Mouse (Mus musculus) hindbrain, embryonic 11.5 days (tissue): ENCODE data around the gene Farp1. TPM values are rescaled to one million over a fixed set of nuclear protein-coding genes. Genes with fewer than 3 reads are reported as not detected.
"Not testable (repeated sequence)": the region's sequence is repeated elsewhere in the genome, so short reads cannot be mapped to it uniquely, and the experiment has no call there.

Experiments used
- ATAC-seq: fragments of 200-750 bp; cut with Nextera tagmentation; 2 replicates; pipeline ENCODE4 v1.8.0; 2017; ENCODE audit warnings: mild to moderate bottlenecking, moderate TSS enrichment, moderate library complexity; ENCODE audit not compliant: low FRiP score
- DNase-seq: peaks from one replicate; pipeline ENCODE4 v3.0.0-alpha.2; 2015; ENCODE audit warnings: low spot score
- H3K27ac ChIP-seq: fragments of 300-500 bp; sonication (generic); 2 replicates; pipeline ENCODE4 v1.5.1; 2014; ENCODE audit warnings: mild to moderate bottlenecking, low read depth, low read length
- H3K27me3 ChIP-seq: fragments of 300-500 bp; sonication (generic); 2 replicates; pipeline ENCODE4 v1.6.1; 2014; ENCODE audit warnings: mild to moderate bottlenecking, low read length, moderate library complexity, mixed read lengths; ENCODE audit not compliant: control insufficient read depth, insufficient read depth
- H3K36me3 ChIP-seq: fragments of 300-500 bp; sonication (generic); 2 replicates; pipeline ENCODE4 v1.6.1; 2014; ENCODE audit warnings: mild to moderate bottlenecking, low read length, moderate library complexity, mixed read lengths; ENCODE audit not compliant: control insufficient read depth, insufficient read depth
- H3K4me1 ChIP-seq: fragments of 300-500 bp; sonication (generic); replicated peaks from 2 replicates; pipeline ENCODE4 v1.6.1; 2014; ENCODE audit warnings: low read length, mixed read lengths; ENCODE audit not compliant: control insufficient read depth, insufficient read depth
- H3K4me2 ChIP-seq: fragments of 300-500 bp; sonication (generic); replicated peaks from 2 replicates; pipeline ENCODE4 v1.6.1; 2014; ENCODE audit warnings: mild to moderate bottlenecking, low read depth, low read length
- H3K4me3 ChIP-seq: fragments of 300-500 bp; sonication (generic); 2 replicates; pipeline ENCODE4 v1.5.1; 2014; ENCODE audit warnings: low read depth, low read length
- H3K9ac ChIP-seq: fragments of 300-500 bp; sonication (generic); 2 replicates; pipeline ENCODE4 v1.6.1; 2014; ENCODE audit warnings: low read depth, low read length
- H3K9me3 ChIP-seq: fragments of 300-500 bp; sonication (generic); 2 replicates; pipeline ENCODE4 v1.6.1; 2016; ENCODE audit warnings: low read length; ENCODE audit not compliant: control insufficient read depth
- WGBS: fragments of 180-500 bp; shearing (Covaris S2); extraction: QIAGEN DNeasy Blood & Tissue Kit; methylation state at CpG from one replicate; pipeline ENCODE4 v1.1.7; 2014; 5-methylcytosine and 5-hydroxymethylcytosine counted together
- polyA plus RNA-seq: library from polyadenylated mRNA; unstranded; fragments of >200 nt; fragmentation: Nextera tagmentation; extraction: Ambion mirVana; gene quantifications from 2 replicates; pipeline ENCODE4 v1.2.1, GENCODE M21; 2014

Gene Farp1
- polyA plus RNA-seq, 1 experiment from 2014 or later: 32.5 TPM

GRCm38 (mm10) chr14:121046313-121046961 is 11.4 kb downstream of the Farp1 start:
- Histone ChIP-seq H3K27ac (no peak overlapping the region), H3K9ac (no peak overlapping the region), H3K4me1 (no peaks in the 10 kb centered on the region), H3K4me3 (no peak overlapping the region), H3K9me3 (no peaks in the 10 kb centered on the region), H3K4me2 (no peak overlapping the region), H3K36me3 (no peaks in the 10 kb centered on the region), H3K27me3 (no peaks in the 10 kb centered on the region)
- 83% methylated on average over 9 of the region's 9 CpGs for WGBS
- DNase-seq (no peak), ATAC-seq (no peak)

DNA sequence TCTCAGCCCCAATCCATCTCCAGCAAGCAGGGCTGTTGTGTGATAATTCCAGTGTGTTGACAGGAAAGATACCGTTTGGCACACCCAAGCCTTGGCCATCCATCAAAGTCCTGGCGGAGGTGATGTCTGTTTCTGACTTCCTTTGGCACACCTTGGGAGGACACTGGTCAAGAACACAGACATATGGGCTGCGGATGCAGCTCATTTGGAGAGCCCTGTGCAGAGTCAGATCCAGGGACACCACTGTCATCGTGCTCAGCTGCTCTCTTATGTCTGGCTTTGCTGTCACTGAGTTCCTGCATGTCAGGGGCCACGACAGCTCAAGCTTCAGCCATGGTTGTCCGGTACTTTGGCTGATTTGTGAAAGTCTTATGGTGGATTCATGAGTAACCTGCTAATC is 12.8 kb downstream of the Farp1 start:
- Histone ChIP-seq H3K4me3 (no peak overlapping the region), H3K27me3 (no peaks in the 10 kb centered on the region), H3K4me1 (no peaks in the 10 kb centered on the region; the same call in 1 of the 2 replicates), H3K36me3 (no peaks in the 10 kb centered on the region), H3K4me2 (no peak overlapping the region), H3K9ac (no peak overlapping the region), H3K27ac (no peak overlapping the region), H3K9me3 (no peaks in the 10 kb centered on the region)
- ATAC-seq: no peak
- DNase-seq: no peak
- 80% methylated on average over 6 of the region's 6 CpGs for WGBS

DNA sequence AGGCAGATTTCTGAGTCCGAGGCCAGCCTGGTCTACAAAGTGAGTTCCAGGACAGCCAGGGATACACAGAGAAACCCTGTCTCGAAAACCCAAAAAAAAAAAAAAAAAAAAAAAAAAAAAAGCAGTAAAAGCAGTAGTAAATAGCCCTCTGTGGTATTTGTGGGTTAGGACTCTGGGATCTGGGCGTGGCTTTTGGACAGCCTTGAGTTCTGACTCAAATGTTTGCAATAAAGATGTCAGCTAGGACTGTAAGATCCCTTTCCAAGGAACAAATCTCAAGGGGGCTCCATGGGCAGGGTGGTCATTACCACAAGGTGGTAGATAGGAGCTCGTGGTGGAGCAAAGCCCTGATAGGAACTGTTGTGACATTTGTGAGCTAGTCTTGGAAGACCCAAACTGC is 16.0 kb downstream of the Farp1 start:
- 92% methylated on average over 2 of the region's 4 CpGs for WGBS

GRCm38 (mm10) chr14:121053020-121053518 is 18.1 kb downstream of the Farp1 start:
- Histone ChIP-seq H3K27me3 (no peaks in the 10 kb centered on the region), H3K9ac (no peak overlapping the region), H3K9me3 (no peaks in the 10 kb centered on the region), H3K27ac (peak overlapping the region; percentile 47; the same call in 1 of the 2 replicates), H3K36me3 (no peaks in the 10 kb centered on the region), H3K4me2 (no peak overlapping the region), H3K4me3 (no peak overlapping the region), H3K4me1 (peaks cover 5% of the 10 kb centered on the region; the same call in 1 of the 2 replicates)
- ATAC-seq (peak; percentile 53; the same call in 1 of the 2 replicates), DNase-seq (peak; percentile 56)
- WGBS: 0% methylated on average over 5 of the region's 5 CpGs

More for the DNA sequence above, 16.0 kb downstream of the Farp1 start:
- H3K27me3 ChIP-seq, H3K36me3 ChIP-seq, H3K27ac ChIP-seq, H3K4me1 ChIP-seq, H3K9me3 ChIP-seq, DNase-seq, ATAC-seq, H3K4me3 ChIP-seq, H3K4me2 ChIP-seq, H3K9ac ChIP-seq: not testable (repeated sequence)

DNA sequence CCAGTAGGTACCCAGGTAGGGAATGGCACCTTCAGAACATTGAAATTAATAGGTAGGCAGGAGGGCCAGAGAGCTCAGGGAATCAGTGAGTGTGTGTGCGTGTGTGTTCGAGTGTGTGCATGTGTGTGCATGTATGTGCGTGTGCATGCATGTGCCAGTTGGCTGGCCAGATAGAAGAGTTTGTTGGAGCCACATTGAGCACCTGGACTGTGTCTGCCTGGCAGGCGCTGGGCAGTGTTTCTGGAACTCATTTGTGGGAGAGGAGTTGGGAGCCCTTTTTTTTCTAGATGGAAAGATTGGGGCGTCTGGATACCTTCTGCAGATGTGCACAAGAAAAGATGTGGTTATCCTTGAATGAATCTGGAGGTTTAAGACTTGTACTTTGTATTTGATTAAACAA is 19.1 kb downstream of the Farp1 start:
- Histone ChIP-seq H3K9me3 (no peaks in the 10 kb centered on the region), H3K4me3 (no peak overlapping the region), H3K4me1 (peaks cover 5% of the 10 kb centered on the region; the same call in 1 of the 2 replicates), H3K9ac (no peak overlapping the region), H3K27ac (no peak overlapping the region), H3K27me3 (no peaks in the 10 kb centered on the region), H3K36me3 (no peaks in the 10 kb centered on the region), H3K4me2 (no peak overlapping the region)
- no peak for ATAC-seq
- 62% methylated on average over 5 of the region's 5 CpGs for WGBS
- no peak for DNase-seq

DNA sequence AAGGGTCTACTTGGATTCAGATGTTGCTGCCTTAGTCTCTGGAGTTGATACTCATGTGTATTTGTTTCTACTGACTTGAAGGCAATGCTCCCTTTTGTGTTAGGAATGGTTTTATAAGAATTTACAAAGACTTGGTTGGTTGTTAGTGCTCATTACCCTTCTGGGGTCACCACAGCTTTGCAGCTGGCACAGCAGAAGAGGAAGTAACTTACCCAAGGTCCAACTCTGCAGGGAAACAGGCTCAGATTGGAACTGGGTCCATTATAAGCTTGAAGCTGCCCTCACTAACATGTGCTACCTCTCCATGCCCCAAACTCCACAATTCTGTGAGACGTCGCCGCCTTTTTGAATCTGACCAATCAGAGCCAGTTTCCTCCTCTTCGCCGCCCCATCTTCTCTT is 22.8 kb downstream of the Farp1 start:
- DNase-seq: no peak
- Histone ChIP-seq H3K27ac (no peak overlapping the region), H3K36me3 (no peaks in the 10 kb centered on the region), H3K9ac (no peak overlapping the region), H3K4me1 (peaks cover 12% of the 10 kb centered on the region; the same call in 1 of the 2 replicates), H3K27me3 (no peaks in the 10 kb centered on the region), H3K4me2 (no peak overlapping the region), H3K4me3 (no peak overlapping the region), H3K9me3 (no peaks in the 10 kb centered on the region)
- 96% methylated on average over 5 of the region's 5 CpGs for WGBS
- no peak for ATAC-seq

DNA sequence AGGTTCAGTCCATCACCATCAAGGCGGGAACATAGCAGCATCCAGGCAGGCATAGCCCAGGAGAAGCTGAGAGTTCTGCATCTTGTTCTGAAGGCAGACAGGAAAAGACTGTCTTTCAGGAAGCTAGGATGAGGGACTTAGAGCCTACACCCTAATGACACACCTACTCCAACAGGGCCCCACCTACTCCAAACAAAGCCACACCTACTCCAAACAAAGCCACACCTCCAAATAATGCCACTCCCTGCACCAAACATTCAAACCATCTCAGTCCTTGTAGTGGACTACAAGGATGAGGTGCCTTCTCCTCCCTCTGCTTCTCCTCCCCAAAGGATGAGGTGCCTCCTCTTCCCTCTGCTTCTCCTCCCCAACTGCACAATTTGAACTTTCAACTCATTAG is 23.5 kb downstream of the Farp1 start:
- WGBS: 93% methylated on average over 1 of the region's 1 CpGs
- DNase-seq (no peak), ATAC-seq (no peak)
- no peak overlapping the region for H3K9ac ChIP-seq
- H3K27ac ChIP-seq: no peak overlapping the region
- H3K27me3 ChIP-seq: no peaks in the 10 kb centered on the region
- H3K4me1 ChIP-seq: peaks cover 9% of the 10 kb centered on the region; the same call in 1 of the 2 replicates
- H3K4me2 ChIP-seq: no peak overlapping the region
- no peak overlapping the region for H3K4me3 ChIP-seq
- no peaks in the 10 kb centered on the region for H3K9me3 ChIP-seq
- no peaks in the 10 kb centered on the region for H3K36me3 ChIP-seq

DNA sequence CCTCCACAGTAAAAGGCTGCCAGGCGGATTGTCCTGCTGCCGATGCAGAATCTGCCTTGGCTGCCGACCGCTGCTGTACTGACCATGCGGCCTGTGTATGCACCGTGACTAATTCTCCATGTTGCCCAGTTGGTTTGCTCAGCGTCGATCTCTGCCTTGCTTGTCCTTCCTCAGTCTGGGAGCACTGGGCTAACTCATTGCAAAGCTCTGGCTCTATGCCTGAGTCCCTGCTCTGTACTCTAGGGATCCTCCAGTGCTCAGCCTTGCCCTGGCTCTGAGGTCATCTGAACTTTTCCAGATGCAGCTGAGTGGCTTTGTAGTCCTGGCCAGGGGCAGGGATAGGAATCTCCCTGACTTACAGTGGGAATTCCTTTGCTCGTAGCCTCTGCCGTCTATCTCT is 24.3 kb downstream of the Farp1 start:
- H3K9me3 ChIP-seq: no peaks in the 10 kb centered on the region
- H3K9ac ChIP-seq: no peak overlapping the region
- no peak overlapping the region for H3K27ac ChIP-seq
- WGBS: 33% methylated on average over 10 of the region's 10 CpGs
- H3K27me3 ChIP-seq: no peaks in the 10 kb centered on the region
- peak; percentile 19 for DNase-seq
- H3K4me1 ChIP-seq: peaks cover 9% of the 10 kb centered on the region; the same call in 1 of the 2 replicates
- no peak; the same call in none of the 2 replicates for ATAC-seq
- H3K4me2 ChIP-seq: no peak overlapping the region
- no peak overlapping the region for H3K4me3 ChIP-seq
- no peaks in the 10 kb centered on the region for H3K36me3 ChIP-seq

GRCm38 (mm10) chr14:121060484-121060883 is 25.5 kb downstream of the Farp1 start:
- H3K4me1 ChIP-seq: peaks cover 9% of the 10 kb centered on the region; the same call in 1 of the 2 replicates
- ATAC-seq: no peak
- no peak overlapping the region for H3K27ac ChIP-seq
- no peaks in the 10 kb centered on the region for H3K27me3 ChIP-seq
- H3K9me3 ChIP-seq: no peaks in the 10 kb centered on the region
- no peak for DNase-seq
- H3K9ac ChIP-seq: no peak overlapping the region
- H3K4me3 ChIP-seq: no peak overlapping the region
- no peaks in the 10 kb centered on the region for H3K36me3 ChIP-seq
- 75% methylated on average over 11 of the region's 11 CpGs for WGBS
- H3K4me2 ChIP-seq: no peak overlapping the region
